Mouse (Mus musculus): ENCODE results near the gene Stard13. TPM values are rescaled to one million over a fixed set of nuclear protein-coding genes. Genes with fewer than 3 reads are reported as not detected.

Stard13 gene
- polyA plus RNA-seq, 1 experiment from 2014 or later = 19.1 TPM

DNA sequence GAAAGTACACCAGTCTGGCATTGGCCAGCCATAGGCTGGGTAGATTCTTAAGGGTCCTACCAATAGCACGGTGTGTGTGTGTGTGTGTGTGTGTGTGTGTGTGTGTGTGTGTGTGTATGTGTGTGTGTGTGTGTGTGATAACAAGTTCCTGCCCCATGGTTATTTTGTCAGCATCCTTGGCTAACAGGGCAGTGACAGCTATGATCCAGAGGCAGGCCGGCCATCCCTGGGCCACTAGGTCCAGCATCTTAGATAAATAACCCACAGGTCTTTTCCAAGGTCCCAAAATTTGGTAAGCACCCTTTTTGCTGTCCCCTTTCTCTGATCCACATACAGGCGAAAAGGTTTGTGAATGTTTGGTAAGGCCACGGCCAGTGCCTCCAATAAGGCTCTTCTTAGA, 231.6 kb downstream of the Stard13 start:
- no peaks in the 10 kb centered on the region for H3K27me3 ChIP-seq (ENCODE audit: control insufficient read depth, insufficient read depth, low read length)
- WGBS = 92% methylated on average over 4 of the region's 4 CpGs
- H3K36me3 ChIP-seq (ENCODE audit: control insufficient read depth, insufficient read depth, low read length) = no peaks in the 10 kb centered on the region
- no peak overlapping the region for H3K4me3 ChIP-seq (replicated peaks; ENCODE audit: low read length)
- no peaks in the 10 kb centered on the region for H3K9me3 ChIP-seq (replicated peaks; ENCODE audit: control insufficient read depth, low read length)
- no peaks in the 10 kb centered on the region for H3K4me1 ChIP-seq (ENCODE audit: control insufficient read depth, insufficient read depth, low read length)
- H3K9ac ChIP-seq (ENCODE audit: low read length) = no peak overlapping the region
- no peak for ATAC-seq (ENCODE audit: insufficient read depth, low FRiP score)
- no peak overlapping the region for H3K27ac ChIP-seq (ENCODE audit: low read length)
- no peak overlapping the region for H3K4me2 ChIP-seq (ENCODE audit: low read depth, low read length)

DNA sequence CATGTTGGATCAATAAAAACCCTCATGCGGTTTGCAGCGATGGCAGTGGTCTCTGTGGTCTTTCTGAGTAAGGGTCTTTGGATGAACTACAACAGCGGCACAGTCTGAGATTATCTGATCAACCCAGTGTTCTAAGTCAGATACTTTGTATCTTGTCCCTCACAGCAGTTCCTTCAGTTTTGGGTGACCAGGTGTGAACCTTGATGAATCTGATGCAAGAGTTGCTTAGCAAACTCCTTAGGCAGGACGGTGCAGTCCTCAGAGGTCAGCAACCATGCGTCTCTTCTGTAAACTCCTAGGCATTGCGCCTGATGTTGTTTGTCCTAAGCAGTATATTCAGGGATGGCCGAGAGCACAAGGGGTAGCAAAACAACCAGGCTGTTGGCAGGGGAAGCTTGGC, 232.5 kb downstream of the Stard13 start:
- Histone ChIP-seq H3K4me2 (ENCODE audit: low read depth, low read length) (no peak overlapping the region), H3K4me1 (ENCODE audit: control insufficient read depth, insufficient read depth, low read length) (no peaks in the 10 kb centered on the region), H3K9ac (ENCODE audit: low read length) (no peak overlapping the region), H3K27ac (ENCODE audit: low read length) (no peak overlapping the region), H3K36me3 (ENCODE audit: control insufficient read depth, insufficient read depth, low read length) (no peaks in the 10 kb centered on the region), H3K9me3 (replicated peaks; ENCODE audit: control insufficient read depth, low read length) (no peaks in the 10 kb centered on the region), H3K4me3 (replicated peaks; ENCODE audit: low read length) (no peak overlapping the region), H3K27me3 (ENCODE audit: control insufficient read depth, insufficient read depth, low read length) (no peaks in the 10 kb centered on the region)
- no peak for ATAC-seq (ENCODE audit: insufficient read depth, low FRiP score)
- 90% methylated on average over 7 of the region's 7 CpGs for WGBS

DNA sequence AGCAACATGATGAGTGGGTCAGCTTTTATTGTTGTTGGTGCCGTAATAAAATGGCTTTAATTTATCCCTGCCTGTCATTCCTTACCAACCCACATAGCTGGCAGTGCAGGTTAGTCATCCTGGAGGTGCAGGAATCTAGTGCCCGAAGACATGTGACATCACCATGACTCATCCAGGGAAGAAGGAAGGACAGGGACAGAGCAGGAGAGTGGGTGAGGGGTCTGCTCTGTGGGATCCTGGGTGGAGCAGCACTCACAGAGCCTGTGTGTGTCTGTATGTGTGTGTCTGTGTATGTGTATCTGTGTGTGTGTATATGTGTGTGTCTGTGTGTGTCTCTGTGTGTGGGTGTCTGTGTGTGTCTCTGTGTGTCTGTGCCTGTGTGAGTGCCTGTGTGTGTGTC, 237.1 kb downstream of the Stard13 start:
- H3K27ac ChIP-seq (ENCODE audit: low read length) = no peak overlapping the region
- no peaks in the 10 kb centered on the region for H3K4me1 ChIP-seq (ENCODE audit: control insufficient read depth, insufficient read depth, low read length)
- H3K4me3 ChIP-seq (replicated peaks; ENCODE audit: low read length) = no peak overlapping the region
- no peak for ATAC-seq (ENCODE audit: insufficient read depth, low FRiP score)
- no peak overlapping the region for H3K9ac ChIP-seq (ENCODE audit: low read length)
- H3K27me3 ChIP-seq (ENCODE audit: control insufficient read depth, insufficient read depth, low read length) = no peaks in the 10 kb centered on the region
- no peaks in the 10 kb centered on the region for H3K36me3 ChIP-seq (ENCODE audit: control insufficient read depth, insufficient read depth, low read length)
- no peak overlapping the region for H3K4me2 ChIP-seq (ENCODE audit: low read depth, low read length)
- H3K9me3 ChIP-seq (replicated peaks; ENCODE audit: control insufficient read depth, low read length) = no peaks in the 10 kb centered on the region
- WGBS = 71% methylated on average over 2 of the region's 2 CpGs

DNA sequence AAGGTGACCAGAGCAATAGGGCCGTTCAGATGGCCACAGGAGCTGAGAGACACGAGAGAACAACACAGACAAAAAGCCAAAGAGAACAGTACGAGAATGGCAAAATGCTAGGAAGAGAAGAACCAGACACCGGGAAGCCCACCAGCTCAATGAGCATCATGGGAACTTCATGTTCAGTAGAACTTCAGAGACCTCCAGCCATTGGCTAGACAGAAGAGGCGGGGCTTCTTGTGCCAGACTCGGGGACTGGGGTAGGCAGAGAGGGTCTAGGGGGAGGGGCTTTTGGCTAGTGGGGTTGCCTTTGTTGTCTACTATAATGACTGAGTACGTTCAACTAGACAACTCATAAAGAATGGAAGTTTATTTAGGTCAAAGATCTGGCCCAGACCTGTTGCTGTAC, 239.5 kb downstream of the Stard13 start:
- Histone ChIP-seq H3K36me3 (ENCODE audit: control insufficient read depth, insufficient read depth, low read length) (no peaks in the 10 kb centered on the region), H3K27ac (ENCODE audit: low read length) (no peak overlapping the region), H3K9ac (ENCODE audit: low read length) (no peak overlapping the region), H3K4me2 (ENCODE audit: low read depth, low read length) (no peak overlapping the region), H3K27me3 (ENCODE audit: control insufficient read depth, insufficient read depth, low read length) (no peaks in the 10 kb centered on the region), H3K4me1 (ENCODE audit: control insufficient read depth, insufficient read depth, low read length) (no peaks in the 10 kb centered on the region), H3K9me3 (replicated peaks; ENCODE audit: control insufficient read depth, low read length) (no peaks in the 10 kb centered on the region), H3K4me3 (replicated peaks; ENCODE audit: low read length) (no peak overlapping the region)
- 86% methylated on average over 7 of the region's 7 CpGs for WGBS
- no peak for ATAC-seq (ENCODE audit: insufficient read depth, low FRiP score)

Other genes with a start within 250 kb of the Stard13 start
- gene Gm42906, start 194.3 kb upstream of the Stard13 start, polyA plus RNA-seq (2015; fragmentation: Nextera tagmentation; extraction: Ambion mirVana) = not detected in 2 replicates